Mouse (Mus musculus) liver, postnatal 0 days (tissue): ENCODE measurements around the gene Axl.

Experiments
- CTCF ChIP-seq: sonication (generic); IDR thresholded peaks from 2 replicates; pipeline ENCODE4 v1.5.1; 2016; ENCODE audit warnings: antibody characterized with exemption, low read depth
- EP300 ChIP-seq: IDR thresholded peaks from 2 replicates; pipeline ENCODE4 v1.6.1; 2016; ENCODE audit warnings: antibody characterized with exemption, low read depth, mild to moderate bottlenecking

DNA sequence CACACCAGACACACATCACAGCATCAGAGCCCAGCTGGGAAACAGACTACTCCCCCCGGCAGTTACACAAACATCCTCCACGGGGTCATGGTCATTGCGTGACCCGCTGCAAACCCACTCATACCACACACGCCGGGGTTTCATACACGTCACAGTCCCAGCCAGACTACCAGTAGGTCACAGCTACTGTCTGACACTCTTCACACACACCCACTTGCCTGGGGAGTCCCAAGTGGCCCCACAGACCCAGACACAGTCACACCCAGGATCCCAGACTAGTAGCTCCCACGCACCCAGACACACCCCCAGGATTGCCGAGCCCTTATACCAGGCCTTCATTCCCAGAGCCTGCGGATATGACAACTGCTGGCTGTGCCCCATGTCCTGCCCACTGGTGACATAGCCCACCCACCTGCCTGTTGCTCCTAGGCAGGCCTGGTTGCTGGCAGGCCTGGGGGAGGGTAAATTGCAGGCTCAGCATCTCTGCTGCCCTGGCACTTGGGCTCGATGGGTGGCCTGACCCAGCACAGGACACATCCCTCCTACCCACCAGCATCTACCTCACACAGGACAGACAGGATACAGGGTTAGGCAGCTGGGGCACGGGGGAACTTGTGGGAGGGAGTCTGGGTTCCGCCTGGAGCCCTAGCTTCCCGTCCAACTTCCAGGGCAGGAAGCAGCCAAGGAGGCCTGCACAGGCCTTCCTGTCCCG, 80.8 kb downstream of the Axl start:
- no peak for TF ChIP-seq CTCF
- TF ChIP-seq EP300, result no peak
